In the genomic region with DNA sequence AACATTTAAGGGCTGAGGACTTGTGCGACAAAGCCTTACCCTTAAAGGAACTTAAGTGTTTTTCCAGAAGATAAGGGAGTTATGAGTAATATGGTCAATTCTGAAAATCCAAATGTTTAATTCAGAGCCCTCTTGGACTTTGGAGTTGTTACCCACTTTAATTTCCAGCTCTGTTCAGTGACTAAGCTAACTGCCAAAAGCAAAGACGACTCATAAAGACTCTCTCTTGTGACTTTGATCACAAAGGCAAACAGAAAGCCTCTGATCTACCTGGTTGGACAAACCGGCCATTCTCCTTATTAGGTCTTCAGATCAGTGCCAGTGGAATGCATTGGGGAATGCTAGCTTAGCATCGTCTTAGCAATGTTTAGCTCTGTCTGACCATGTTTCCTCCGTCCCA, we compare ENCODE assay signal across 25 mouse cellular contexts.
A peak's percentile ranks its signal among the peaks of the same experiment; 100 is the strongest.
DNase-seq lines count a peak whose midpoint lies in the region; ATAC-seq and TF ChIP-seq lines count a peak whose summit lies in the region.
"Had no signal": no experiment of that assay in that cellular context is flagged by ENCODE, and none has a peak within 500 bp of the region (broad histone marks: within the 10 kb centered on the region; RNA-seq: fewer than 3 reads in every experiment).

No protein-coding gene starts in this region.

- H3K4me3 ChIP-seq in lung, embryonic 14.5 days (ENCODE audit: low read depth, low read length): no peak overlapping the region
- H3K4me3 ChIP-seq in lung, adult 2 months (replicated peaks; ENCODE audit: extremely low read depth, low read depth, low read length): no peak overlapping the region
- H3K4me3 ChIP-seq in small intestine, adult 2 months (ENCODE audit: low read depth, low read length): no peak overlapping the region
- H3K4me3 ChIP-seq in gastrocnemius, adult 2 months: no peak overlapping the region
- H3K4me3 ChIP-seq: embryonic facial prominence, embryonic 13.5 days; erythroblast, embryonic 14.5 days; forebrain, embryonic 12.5 days; heart, embryonic 12.5 days; hindbrain, embryonic 12.5 days; left cerebral cortex, adult 2 months; limb, embryonic 15.5 days; neural tube, embryonic 15.5 days had no signal

- peak overlapping the region; percentile 21; the same call in 1 of the 2 replicates for H3K27ac ChIP-seq in lung, embryonic 14.5 days (ENCODE audit: low read depth)
- H3K27ac ChIP-seq in small intestine, adult 2 months (ENCODE audit: insufficient read depth, low read depth, low read length): peak overlapping the region; percentile 31; the same call in 1 of the 2 replicates
- H3K27ac ChIP-seq in gastrocnemius, adult 2 months: no peak overlapping the region
- H3K27ac ChIP-seq: embryonic facial prominence, embryonic 13.5 days; forebrain, embryonic 12.5 days; hindbrain, embryonic 12.5 days; left cerebral cortex, adult 2 months; limb, embryonic 15.5 days; neural tube, embryonic 15.5 days had no signal

- no peaks in the 10 kb centered on the region for H3K36me3 ChIP-seq in lung, embryonic 14.5 days (ENCODE audit: insufficient read depth)
- no peaks in the 10 kb centered on the region for H3K36me3 ChIP-seq in small intestine, adult 2 months (ENCODE audit: control insufficient read depth, insufficient read depth, low read length)
- H3K36me3 ChIP-seq: embryonic facial prominence, embryonic 13.5 days; forebrain, embryonic 12.5 days; heart, embryonic 12.5 days; hindbrain, embryonic 12.5 days; limb, embryonic 15.5 days; neural tube, embryonic 15.5 days had no signal

- no peak overlapping the region for H3K9ac ChIP-seq in lung, embryonic 14.5 days
- H3K9ac ChIP-seq: embryonic facial prominence, embryonic 13.5 days; forebrain, embryonic 12.5 days; heart, embryonic 12.5 days; hindbrain, embryonic 12.5 days; limb, embryonic 15.5 days; neural tube, embryonic 15.5 days had no signal

- H3K4me2 ChIP-seq in lung, embryonic 14.5 days: no peak overlapping the region
- H3K4me2 ChIP-seq: embryonic facial prominence, embryonic 13.5 days; forebrain, embryonic 12.5 days; heart, embryonic 12.5 days; hindbrain, embryonic 12.5 days; limb, embryonic 15.5 days; midbrain, embryonic 11.5 days; neural tube, embryonic 15.5 days had no signal

- peak; percentile 15 for DNase-seq in embryo, embryonic 10.5 days (ENCODE audit: low spot score)
- DNase-seq in embryo, embryonic 10 days (ENCODE audit: low spot score): no peak
- DNase-seq in lung, embryonic 14.5 days: peak; percentile 23
- no peak for DNase-seq in lung, adult 2 months
- DNase-seq in Muller cell, postnatal 12 days (ENCODE audit: inconsistent ontology term): peak; percentile 15
- no peak for DNase-seq in gastrocnemius, adult 2 months
- no peak for DNase-seq in MN1 (ENCODE audit: low spot score)
- DNase-seq: adrenal gland, adult 2 months; cerebellum, adult 11-12 months; cerebellum, postnatal 14 days; heart, postnatal 14 days; kidney, postnatal 4 days; layer of hippocampus, adult 9-11 months; left cerebral cortex, postnatal 4 days; right cerebral cortex, adult 18-20 months had no signal

- no peak for TF ChIP-seq CTCF in lung, embryonic 14.5 days (IDR thresholded peaks at IDR 0.05; ENCODE audit: low read depth)
- no peak for TF ChIP-seq CTCF in lung, adult 2 months (IDR thresholded peaks at IDR 0.05; ENCODE audit: insufficient read depth, low read length)
- no peak for TF ChIP-seq CTCF in small intestine, adult 2 months (IDR thresholded peaks at IDR 0.05; ENCODE audit: extremely low read depth, insufficient read length, insufficient replicate concordance, low read depth, low read length)
- no peak for TF ChIP-seq CTCF in gastrocnemius, adult 2 months (IDR thresholded peaks at IDR 0.05)

- WGBS in lung, embryonic 14.5 days: 42% methylated on average over 5 of the region's 5 CpGs
- WGBS in lung, adult 2 months: 61% methylated on average over 5 of the region's 5 CpGs
- 24% methylated on average over 5 of the region's 5 CpGs for WGBS in small intestine, adult 2 months

- intact Hi-C loops in gastrocnemius, adult 2 months (cut with DNase I): no loop called here

- no peaks in the 10 kb centered on the region for H3K27me3 ChIP-seq in lung, embryonic 14.5 days (ENCODE audit: insufficient read depth, low read length)
- H3K27me3 ChIP-seq in small intestine, adult 2 months (ENCODE audit: control insufficient read depth, insufficient read depth, low read length): no peaks in the 10 kb centered on the region
- H3K27me3 ChIP-seq: embryonic facial prominence, embryonic 13.5 days; forebrain, embryonic 12.5 days; heart, embryonic 12.5 days; hindbrain, embryonic 12.5 days; limb, embryonic 15.5 days; neural tube, embryonic 15.5 days had no signal

- H3K4me1 ChIP-seq in lung, embryonic 14.5 days (ENCODE audit: insufficient read depth): peaks cover 5% of the 10 kb centered on the region
- H3K4me1 ChIP-seq in lung, adult 2 months (ENCODE audit: control insufficient read depth, insufficient read depth, low read length): peaks cover 3% of the 10 kb centered on the region
- H3K4me1 ChIP-seq in small intestine, adult 2 months (ENCODE audit: control insufficient read depth, insufficient read depth, insufficient read length, low read length): peaks cover 18% of the 10 kb centered on the region; the same call in 1 of the 2 replicates

- peak; percentile 44 for ATAC-seq in lung, embryonic 14.5 days (ENCODE audit: insufficient read depth)

- TF ChIP-seq POLR2A in lung, adult 2 months (IDR thresholded peaks at IDR 0.05; ENCODE audit: borderline replicate concordance, extremely low read depth, low read depth, low read length): no peak
- TF ChIP-seq POLR2A in small intestine, adult 2 months (IDR thresholded peaks at IDR 0.05; ENCODE audit: low read depth, low read length): no peak

- H3K9me3 ChIP-seq in lung, embryonic 14.5 days (ENCODE audit: low read depth, low read length): no peaks in the 10 kb centered on the region
- H3K9me3 ChIP-seq: embryonic facial prominence, embryonic 13.5 days; forebrain, embryonic 12.5 days; heart, embryonic 12.5 days; hindbrain, embryonic 12.5 days; limb, embryonic 15.5 days; neural tube, embryonic 15.5 days had no signal

Comparison
In these comparisons a context has a peak if more than half of its experiments do, and no peak if none do; other contexts are left out.
1. DNase-seq: peak in embryo, embryonic 10.5 days (single experiment), lung, embryonic 14.5 days (single experiment) and Muller cell, postnatal 12 days (single experiment); none in embryo, embryonic 10 days (single experiment), lung, adult 2 months (single experiment), gastrocnemius, adult 2 months (single experiment) and MN1 (single experiment).